Mouse (Mus musculus) limb, embryonic 12.5 days (tissue): ENCODE results near the gene Edn3. TPM values are rescaled to one million over a fixed set of nuclear protein-coding genes. Genes with fewer than 3 reads are reported as not detected.

ENCODE experiments used
- polyA plus RNA-seq: library from polyadenylated mRNA; unstranded; fragments of >200 nt; fragmentation: Nextera tagmentation; extraction: Ambion mirVana; gene quantifications from 2 replicates; pipeline ENCODE4 v1.2.1, GENCODE M21; 2016

Gene Edn3
- polyA plus RNA-seq, 1 experiment from 2014 or later, result 24.4 TPM

Other genes starting within 250 kb of the Edn3 start
- 0.03 TPM in 1 of 2 replicates, not detected in the other for gene Zfp831, start 117.1 kb upstream of the Edn3 start, polyA plus RNA-seq
- not detected in 2 replicates for gene Gm14444, start 249.6 kb downstream of the Edn3 start, polyA plus RNA-seq